Mouse (Mus musculus) heart, adult 2 months (tissue): ENCODE data around the gene Atad5.

ENCODE experiments used
- CTCF ChIP-seq: fragments of 200-600 bp; IDR thresholded peaks from 2 replicates; pipeline ENCODE4 v1.8.1; 2022; ENCODE audit warnings: antibody characterized with exemption, mild to moderate bottlenecking, moderate library complexity
- EP300 ChIP-seq: fragments of 200-500 bp; IDR thresholded peaks from 2 replicates; pipeline ENCODE4 v1.6.1; 2011; ENCODE audit warnings: low read depth, low read length, control low read depth; ENCODE audit not compliant: insufficient read depth

GRCm38 (mm10) chr11:80046856-80047255 is 42.3 kb upstream of the Atad5 start:
- TF ChIP-seq CTCF, result no peak
- no peak for TF ChIP-seq EP300
